Mouse (Mus musculus) limb, embryonic 11.5 days (tissue): ENCODE results near the gene Nmrk1. TPM values are rescaled to one million over a fixed set of nuclear protein-coding genes. Genes with fewer than 3 reads are reported as not detected.

Source experiments
- ATAC-seq: fragments of 200-750 bp; cut with Nextera tagmentation; 2 replicates; pipeline ENCODE4 v1.8.0; 2017; ENCODE audit warnings: low read depth; ENCODE audit not compliant: insufficient number of reproducible peaks, low FRiP score, low TSS enrichment
- DNase-seq: peaks from one replicate; pipeline ENCODE4 v3.0.0-alpha.2; 2015; ENCODE audit warnings: low spot score
- H3K27ac ChIP-seq: fragments of 300-500 bp; sonication (generic); replicated peaks from 2 replicates; pipeline ENCODE4 v1.5.1; 2014; ENCODE audit warnings: low read depth, mild to moderate bottlenecking, low read length
- H3K27me3 ChIP-seq: fragments of 300-500 bp; sonication (generic); 2 replicates; pipeline ENCODE4 v1.6.1; 2014; ENCODE audit warnings: mild to moderate bottlenecking, low read length, mixed read lengths; ENCODE audit not compliant: control insufficient read depth, insufficient read depth
- H3K36me3 ChIP-seq: fragments of 300-500 bp; sonication (generic); 2 replicates; pipeline ENCODE4 v1.6.1; 2014; ENCODE audit warnings: mild to moderate bottlenecking, low read length, moderate library complexity, mixed read lengths; ENCODE audit not compliant: control insufficient read depth, insufficient read depth
- H3K4me1 ChIP-seq: fragments of 300-500 bp; sonication (generic); 2 replicates; pipeline ENCODE4 v1.6.1; 2014; ENCODE audit warnings: low read length, mixed read lengths; ENCODE audit not compliant: control insufficient read depth, insufficient read depth
- H3K4me2 ChIP-seq: fragments of 300-500 bp; sonication (generic); 2 replicates; pipeline ENCODE4 v1.6.1; 2014; ENCODE audit warnings: low read depth, mild to moderate bottlenecking, moderate library complexity; ENCODE audit not compliant: severe bottlenecking
- H3K4me3 ChIP-seq: fragments of 300-500 bp; sonication (generic); 2 replicates; pipeline ENCODE4 v1.5.1; 2014; ENCODE audit warnings: low read depth, low read length
- H3K9ac ChIP-seq: fragments of 300-500 bp; sonication (generic); 2 replicates; pipeline ENCODE4 v1.6.1; 2014; ENCODE audit warnings: mild to moderate bottlenecking, low read length
- H3K9me3 ChIP-seq: fragments of 300-500 bp; sonication (generic); 2 replicates; pipeline ENCODE4 v1.6.1; 2016; ENCODE audit warnings: low read length; ENCODE audit not compliant: control insufficient read depth
- WGBS: fragments of 180-500 bp; shearing (Covaris S2); extraction: QIAGEN DNeasy Blood & Tissue Kit; methylation state at CpG from one replicate; pipeline ENCODE4 v1.1.7; 2014; 5-methylcytosine and 5-hydroxymethylcytosine counted together
- polyA plus RNA-seq: library from polyadenylated mRNA; unstranded; fragments of >200 nt; fragmentation: Nextera tagmentation; extraction: Ambion mirVana; gene quantifications from 2 replicates; pipeline ENCODE4 v1.2.1, GENCODE M21; 2014

Nmrk1 gene
- polyA plus RNA-seq, 1 experiment from 2014 or later, result 8.5 TPM

DNA sequence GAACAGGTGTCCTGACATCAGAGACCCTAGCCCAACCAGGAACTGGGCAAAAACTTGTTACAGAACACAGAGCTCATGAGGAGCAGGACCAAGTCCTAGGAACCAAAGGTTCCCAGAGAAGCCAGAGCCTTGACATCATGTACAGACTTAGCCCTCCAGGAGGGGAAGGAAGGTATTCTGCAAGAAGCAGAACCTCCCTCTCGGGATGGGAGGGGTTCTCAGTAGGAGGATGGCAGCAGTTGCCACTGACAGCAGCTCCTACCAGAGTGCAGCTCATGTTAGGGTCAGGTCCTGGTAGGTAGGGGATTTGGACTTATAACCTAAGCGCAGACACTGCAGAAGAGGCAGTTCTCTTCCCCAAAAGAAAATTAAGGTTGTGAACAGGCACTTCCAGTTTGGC, 7.9 kb upstream of the Nmrk1 start:
- DNase-seq (no peak), ATAC-seq (no peak)
- Histone ChIP-seq H3K9me3 (no peaks in the 10 kb centered on the region), H3K9ac (no peak overlapping the region), H3K4me3 (no peak overlapping the region), H3K36me3 (no peaks in the 10 kb centered on the region), H3K4me2 (no peak overlapping the region), H3K27ac (no peak overlapping the region), H3K27me3 (no peaks in the 10 kb centered on the region), H3K4me1 (no peaks in the 10 kb centered on the region)
- 83% methylated on average over 2 of the region's 2 CpGs for WGBS

- Histone ChIP-seq H3K9me3 (no peaks in the 10 kb centered on the region), H3K9ac (no peak overlapping the region), H3K4me3 (no peak overlapping the region), H3K4me2 (no peak overlapping the region), H3K27me3 (no peaks in the 10 kb centered on the region), H3K4me1 (no peaks in the 10 kb centered on the region), H3K27ac (no peak overlapping the region), H3K36me3 (no peaks in the 10 kb centered on the region)
- ATAC-seq, result no peak
- 75% methylated on average over 1 of the region's 1 CpGs for WGBS
- DNase-seq, result no peak
Observed at GRCm38 (mm10) chr19:18629589-18629988, 2.2 kb upstream of the Nmrk1 start.

DNA sequence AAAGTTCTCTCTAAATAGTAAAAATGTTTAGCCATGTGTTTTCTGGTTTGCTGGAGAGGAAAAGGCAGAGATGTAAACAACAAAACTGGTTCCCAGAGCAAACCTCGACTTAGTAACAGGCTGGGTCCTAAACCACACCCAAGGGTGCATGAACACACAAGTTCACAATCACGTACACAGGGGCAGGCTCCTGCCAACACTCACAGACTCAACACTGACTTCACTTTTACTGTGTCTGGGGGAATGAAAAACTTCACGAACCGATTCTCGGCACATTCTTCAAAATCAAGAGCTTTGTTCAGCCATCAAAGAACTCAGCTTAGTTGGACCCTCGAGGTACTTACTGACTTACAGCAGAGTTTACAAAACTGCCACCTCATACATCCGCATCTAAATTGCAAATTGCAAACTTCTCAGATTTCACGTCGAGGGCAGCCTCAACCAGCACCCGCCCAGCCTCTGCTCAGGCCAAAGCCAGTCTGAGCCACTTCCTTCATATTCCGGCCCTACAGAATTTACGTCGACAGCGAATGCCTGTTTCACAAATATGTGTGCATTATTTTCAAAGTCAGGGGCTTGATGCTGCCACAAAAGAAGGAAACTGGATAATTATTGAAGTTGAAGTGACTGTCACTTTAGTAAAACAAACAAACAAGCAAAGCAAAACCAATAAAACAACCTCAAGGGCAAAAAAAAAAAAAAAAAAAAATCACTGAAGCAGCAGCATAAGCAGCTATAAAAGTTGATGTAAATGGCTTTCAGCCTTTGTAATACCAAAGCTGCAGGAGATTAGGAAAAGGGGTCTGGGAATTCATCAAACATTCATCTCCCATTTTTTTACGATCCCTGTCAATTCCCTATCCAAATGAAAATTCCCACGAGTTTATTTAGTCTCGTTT, 1.3 kb upstream of the Nmrk1 start:
- H3K4me3 ChIP-seq, result peak overlapping the region; percentile 74
- peak; percentile 56 for DNase-seq
- no peaks in the 10 kb centered on the region for H3K36me3 ChIP-seq
- H3K9ac ChIP-seq, result no peak overlapping the region; the same call in 1 of the 2 replicates
- no peaks in the 10 kb centered on the region for H3K27me3 ChIP-seq
- no peaks in the 10 kb centered on the region for H3K9me3 ChIP-seq
- no peak for ATAC-seq
- no peaks in the 10 kb centered on the region for H3K4me1 ChIP-seq
- peak overlapping the region; percentile 82 for H3K4me2 ChIP-seq
- 8% methylated on average over 17 of the region's 17 CpGs for WGBS
- H3K27ac ChIP-seq, result no peak overlapping the region

DNA sequence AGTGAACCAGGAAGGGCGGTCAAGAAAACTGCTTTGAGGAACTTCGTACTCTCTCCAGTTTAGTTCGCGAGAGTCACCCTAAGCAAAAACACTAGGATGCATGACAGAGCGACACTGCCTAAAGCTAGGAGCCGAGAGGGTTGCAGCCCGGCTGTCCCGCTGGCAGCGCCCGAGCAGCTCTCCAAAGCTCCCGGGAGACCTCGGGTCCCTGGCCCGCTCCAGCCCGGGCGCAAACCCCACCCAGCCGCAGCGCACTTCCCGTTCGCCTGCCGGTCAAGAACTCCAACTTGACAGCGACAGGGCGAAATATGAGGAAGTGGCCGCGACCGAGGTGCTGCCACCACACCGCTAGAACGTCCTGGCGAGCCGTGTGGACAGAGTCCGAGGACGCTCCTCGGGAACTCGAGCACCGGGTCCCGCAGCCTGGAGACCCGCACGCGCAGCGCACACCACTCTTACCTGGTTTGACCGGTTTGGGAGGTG, 548 bp upstream of the Nmrk1 start:
- no peaks in the 10 kb centered on the region for H3K9me3 ChIP-seq
- no peak overlapping the region for H3K27ac ChIP-seq
- H3K27me3 ChIP-seq, result no peaks in the 10 kb centered on the region
- no peaks in the 10 kb centered on the region for H3K4me1 ChIP-seq
- WGBS, result under 1% methylated on average over 40 of the region's 40 CpGs
- peak; percentile 45 for ATAC-seq
- no peaks in the 10 kb centered on the region for H3K36me3 ChIP-seq
- DNase-seq, result peak; percentile 73
- peak overlapping the region; percentile 82 for H3K4me2 ChIP-seq
- H3K4me3 ChIP-seq, result peak overlapping the region; percentile 74
- H3K9ac ChIP-seq, result peak overlapping the region; percentile 54

DNA sequence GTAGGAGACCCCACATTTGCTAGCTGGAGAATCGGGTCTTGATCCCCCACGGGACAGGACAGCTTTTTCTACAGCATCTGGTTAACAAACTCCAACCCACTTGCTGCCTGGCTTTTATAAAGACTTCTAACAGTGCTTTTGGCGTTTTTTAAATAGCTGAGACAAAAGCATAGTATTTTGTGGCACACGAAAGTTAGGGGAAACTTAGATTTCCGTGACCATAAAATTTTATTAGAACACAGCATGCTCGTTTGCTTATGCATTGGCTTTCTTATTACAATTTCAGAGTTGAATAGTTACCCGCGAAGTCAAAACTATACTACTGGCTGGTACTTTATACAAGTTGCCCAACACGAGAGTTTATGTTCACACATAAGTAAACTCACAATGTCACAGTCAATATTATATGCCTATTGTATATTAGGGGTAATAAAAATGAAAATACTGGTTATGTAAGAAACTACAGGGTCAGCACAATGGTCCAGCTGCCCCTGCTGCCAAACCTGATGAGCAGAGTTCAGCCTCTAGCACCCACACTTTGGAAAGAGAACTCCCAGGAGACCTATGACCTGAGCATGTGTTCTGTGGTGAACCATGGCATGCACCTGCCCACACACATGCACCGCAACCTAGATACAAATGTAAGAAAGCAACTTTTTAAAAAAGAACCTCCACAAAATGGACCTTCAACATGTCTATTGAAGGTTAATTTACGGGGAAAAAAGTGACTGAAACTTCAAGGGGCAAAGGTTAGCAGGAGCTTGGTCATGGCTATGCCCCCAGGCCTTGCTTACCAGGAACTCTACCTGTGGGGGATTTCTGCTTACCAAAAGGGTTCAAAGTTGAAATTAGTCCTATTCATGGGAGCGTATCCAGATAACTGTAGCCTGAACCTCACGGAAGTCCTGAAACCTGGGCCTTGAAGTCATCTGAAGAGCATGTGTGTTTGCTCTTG, 758 bp downstream of the Nmrk1 start:
- ATAC-seq (no peak), DNase-seq (no peak)
- H3K4me1 ChIP-seq, result no peaks in the 10 kb centered on the region
- H3K9me3 ChIP-seq, result no peaks in the 10 kb centered on the region
- H3K4me2 ChIP-seq, result peak overlapping the region; percentile 82
- H3K4me3 ChIP-seq, result peak overlapping the region; percentile 74
- peak overlapping the region; percentile 27 for H3K9ac ChIP-seq
- no peak overlapping the region for H3K27ac ChIP-seq
- 54% methylated on average over 13 of the region's 13 CpGs for WGBS
- H3K36me3 ChIP-seq, result no peaks in the 10 kb centered on the region
- H3K27me3 ChIP-seq, result no peaks in the 10 kb centered on the region

GRCm38 (mm10) chr19:18637954-18638353, 6.2 kb downstream of the Nmrk1 start:
- H3K9me3 ChIP-seq, result no peaks in the 10 kb centered on the region
- no peak overlapping the region for H3K4me3 ChIP-seq
- ATAC-seq, result no peak
- DNase-seq, result no peak
- H3K4me1 ChIP-seq, result no peaks in the 10 kb centered on the region
- H3K9ac ChIP-seq, result no peak overlapping the region
- H3K36me3 ChIP-seq, result no peaks in the 10 kb centered on the region
- 72% methylated on average over 5 of the region's 5 CpGs for WGBS
- H3K27ac ChIP-seq, result no peak overlapping the region
- H3K4me2 ChIP-seq, result no peak overlapping the region
- no peaks in the 10 kb centered on the region for H3K27me3 ChIP-seq

DNA sequence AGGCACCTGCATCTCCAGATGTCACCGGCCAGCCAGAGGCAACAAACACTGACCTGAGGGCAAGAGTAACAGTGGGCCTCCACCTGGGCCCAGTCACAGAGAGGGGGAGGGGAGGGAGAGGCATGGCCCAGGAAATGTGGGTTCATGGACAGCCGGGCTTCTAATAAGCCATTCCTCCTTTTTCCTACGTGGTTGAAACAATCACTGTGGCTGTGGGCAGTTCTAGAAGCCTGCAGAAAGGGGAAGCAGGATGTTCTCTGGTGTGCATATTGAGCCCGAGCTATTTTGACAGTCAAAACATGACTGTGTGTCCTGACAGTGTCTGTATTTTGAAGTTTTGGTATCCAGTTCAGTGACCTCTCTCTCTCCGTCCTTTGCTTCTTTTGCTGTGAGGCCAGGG, 7.2 kb downstream of the Nmrk1 start:
- Histone ChIP-seq H3K9ac (no peak overlapping the region), H3K4me1 (no peaks in the 10 kb centered on the region), H3K27me3 (no peaks in the 10 kb centered on the region), H3K4me3 (no peak overlapping the region), H3K36me3 (no peaks in the 10 kb centered on the region), H3K4me2 (no peak overlapping the region), H3K9me3 (no peaks in the 10 kb centered on the region), H3K27ac (no peak overlapping the region)
- ATAC-seq, result no peak
- 65% methylated on average over 5 of the region's 5 CpGs for WGBS
- DNase-seq, result no peak

DNA sequence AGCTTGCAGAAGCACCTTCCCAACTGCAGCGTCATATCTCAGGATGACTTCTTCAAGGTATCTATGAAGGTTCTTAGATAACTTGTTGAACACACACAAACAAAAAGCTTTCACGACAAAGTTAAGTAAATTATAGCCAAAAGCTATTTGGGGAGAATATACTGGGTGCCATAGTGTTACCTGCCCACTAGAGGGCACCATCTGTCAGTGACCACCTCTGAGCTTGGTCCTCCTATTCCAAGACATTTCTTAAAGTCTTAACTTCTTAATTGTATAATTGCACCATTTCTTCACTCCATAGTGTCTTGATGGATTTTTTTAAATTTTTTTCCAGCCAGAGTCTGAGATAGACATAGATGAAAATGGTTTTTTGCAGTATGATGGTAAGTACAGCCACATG, 7.8 kb downstream of the Nmrk1 start:
- ATAC-seq (no peak), DNase-seq (no peak)
- WGBS, result 19% methylated on average over 2 of the region's 2 CpGs

More for the DNA sequence above, 7.8 kb downstream of the Nmrk1 start:
- H3K27me3 ChIP-seq, result no peaks in the 10 kb centered on the region
- H3K4me2 ChIP-seq, result no peak overlapping the region
- no peaks in the 10 kb centered on the region for H3K4me1 ChIP-seq
- no peaks in the 10 kb centered on the region for H3K9me3 ChIP-seq
- no peak overlapping the region for H3K9ac ChIP-seq
- H3K27ac ChIP-seq, result no peak overlapping the region
- H3K4me3 ChIP-seq, result no peak overlapping the region
- no peaks in the 10 kb centered on the region for H3K36me3 ChIP-seq
